Mouse (Mus musculus): ENCODE measurements at regions not wholly inside any gene's neighbourhood (a gene's known extent, or its start where the extent isn't known, plus 50 kb on each side); places are given as distances from the start of the nearest gene placed in this dataset.

DNA sequence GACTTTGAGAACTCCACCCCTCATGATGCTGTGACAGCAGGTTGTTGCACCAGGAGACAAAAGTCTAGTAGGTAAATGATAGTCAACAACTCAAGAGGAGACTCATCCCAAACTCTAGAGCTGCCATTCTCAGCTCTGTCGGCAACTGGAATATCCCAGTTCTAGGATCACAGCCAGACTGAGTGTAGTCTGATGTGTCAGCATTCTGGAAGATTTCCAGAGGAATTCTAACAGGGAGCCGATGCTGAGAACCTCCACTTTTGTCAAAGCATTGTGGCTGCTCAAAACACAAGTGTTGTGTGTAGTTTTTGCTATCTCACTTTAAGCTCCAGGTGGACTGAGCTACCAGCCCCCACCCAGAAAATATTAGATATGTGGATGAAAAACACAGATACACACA, 148.5 kb upstream of the Cxcr4 start:
- DNase-seq (ENCODE audit: extremely low read depth, low read depth) = no peak

GRCm38 (mm10) chr1:128738152-128738551, 146.1 kb upstream of the Cxcr4 start:
- DNase-seq (ENCODE audit: extremely low read depth, low read depth) = no peak

DNA sequence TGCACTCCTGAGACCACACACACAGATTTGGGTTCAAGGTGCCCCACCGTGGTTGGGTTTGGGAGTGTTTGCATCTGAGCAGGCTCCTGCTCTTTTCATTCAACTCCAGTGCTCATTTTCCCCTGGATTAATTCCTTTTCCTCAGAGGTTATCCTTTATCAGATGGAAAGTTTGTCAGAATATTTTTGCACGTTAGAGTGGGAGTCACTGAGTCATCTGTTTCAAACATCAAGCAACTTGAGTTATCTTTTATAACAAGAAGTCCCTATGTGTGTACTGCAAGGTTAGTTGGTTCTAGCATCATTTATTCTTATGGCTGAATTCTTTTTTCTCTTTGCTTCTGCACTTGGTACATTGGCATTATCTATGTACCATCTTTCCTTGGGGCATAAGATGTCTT, 142.8 kb upstream of the Cxcr4 start:
- DNase-seq (ENCODE audit: extremely low read depth, low read depth) = no peak

DNA sequence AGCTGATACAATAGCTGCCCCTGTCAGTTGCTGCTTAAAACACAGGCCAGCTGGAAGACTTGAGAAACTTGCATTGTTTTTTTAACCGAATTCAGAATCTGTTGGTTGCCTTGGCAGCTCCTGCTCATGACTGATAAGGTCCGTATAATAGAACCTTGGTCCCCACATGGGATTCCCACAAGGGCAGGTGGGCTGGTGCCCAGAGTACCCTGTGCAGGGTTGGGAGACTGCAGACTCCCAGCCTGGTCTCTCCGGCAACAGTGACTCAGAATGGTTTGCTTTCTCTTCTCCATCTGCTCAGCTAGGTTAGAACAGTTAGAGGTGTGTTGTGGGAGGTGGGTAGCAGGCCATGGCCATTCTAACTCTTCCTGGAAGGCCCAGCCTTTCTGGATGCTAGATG, 139.4 kb upstream of the Cxcr4 start:
- DNase-seq (ENCODE audit: extremely low read depth, low read depth) = no peak

GRCm38 (mm10) chr1:128724433-128725091, 132.5 kb upstream of the Cxcr4 start:
- no peak for DNase-seq (ENCODE audit: extremely low read depth, low read depth)

- no peak for DNase-seq (ENCODE audit: extremely low read depth, low read depth)
Observed at GRCm38 (mm10) chr1:128723843-128724242, 131.8 kb upstream of the Cxcr4 start.

- no peak for DNase-seq (ENCODE audit: extremely low read depth, low read depth)
Observed at GRCm38 (mm10) chr1:128722061-128722471, 130.0 kb upstream of the Cxcr4 start.

DNA sequence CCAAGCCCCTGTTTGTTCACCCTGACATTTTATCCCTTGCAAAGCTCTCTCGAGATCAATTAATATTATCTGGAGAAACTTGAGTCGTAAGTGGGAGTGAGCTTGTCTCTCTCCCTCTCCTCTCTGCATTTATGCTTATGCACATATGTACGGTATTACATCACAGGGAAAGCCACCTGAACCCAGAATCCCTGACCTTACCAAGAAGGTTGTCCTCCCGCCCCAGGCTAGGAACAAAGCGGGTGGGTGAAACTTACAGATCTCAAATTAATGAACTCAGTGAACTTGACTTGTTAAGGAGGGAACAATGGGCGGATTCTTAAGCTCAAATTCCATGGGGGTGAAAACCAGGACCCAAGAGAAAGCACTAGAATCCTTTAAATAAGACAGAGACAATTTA, 122.8 kb upstream of the Cxcr4 start:
- no peak for DNase-seq (ENCODE audit: extremely low read depth, low read depth)

GRCm38 (mm10) chr1:128712876-128713275, 120.8 kb upstream of the Cxcr4 start:
- no peak for DNase-seq (ENCODE audit: extremely low read depth, low read depth)

GRCm38 (mm10) chr1:128711121-128711520, 119.0 kb upstream of the Cxcr4 start:
- DNase-seq (ENCODE audit: extremely low read depth, low read depth) = no peak

- no peak for DNase-seq (ENCODE audit: extremely low read depth, low read depth)
Observed at GRCm38 (mm10) chr1:128707747-128708146, 115.7 kb upstream of the Cxcr4 start.

DNA sequence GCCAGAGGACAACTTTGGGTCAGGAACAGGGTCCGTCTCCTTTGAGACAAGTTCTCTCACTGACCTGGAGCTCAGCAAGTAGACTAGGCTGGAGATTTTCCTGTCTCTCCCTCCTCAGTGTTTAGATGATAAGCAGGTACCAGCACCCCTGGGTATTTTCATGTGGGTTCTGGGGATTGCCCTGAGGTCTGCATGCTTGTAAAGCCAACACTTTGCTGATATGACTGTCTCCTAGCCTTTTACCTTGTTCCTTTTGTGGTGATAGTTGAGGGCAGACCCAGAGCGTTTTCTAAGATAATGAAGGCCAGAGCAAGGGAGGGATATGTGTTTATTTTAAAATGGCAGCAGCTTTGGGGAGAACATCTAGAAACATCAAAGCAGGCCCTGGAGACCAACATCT, 114.1 kb upstream of the Cxcr4 start:
- DNase-seq (ENCODE audit: extremely low read depth, low read depth) = no peak

DNA sequence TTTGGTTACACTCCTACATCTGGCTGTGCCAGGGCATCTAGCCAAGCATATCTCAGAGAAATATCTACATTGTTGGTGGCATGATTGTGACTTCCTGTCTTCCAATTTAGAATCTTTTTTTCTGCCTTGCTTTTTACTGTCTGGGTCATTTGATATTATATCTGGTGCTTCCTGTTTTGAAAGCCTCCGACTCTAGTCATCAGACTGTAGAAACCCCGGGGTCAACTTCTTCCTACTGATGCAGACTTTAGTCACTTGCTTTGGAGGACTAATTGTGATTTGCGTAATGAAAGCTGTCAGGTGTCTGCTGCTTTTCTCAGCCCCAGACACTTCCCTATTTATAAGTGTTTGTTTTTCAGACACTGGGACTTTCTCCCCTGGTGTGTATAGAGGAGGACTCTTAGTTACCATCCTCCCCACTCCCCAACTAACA, 113.0 kb upstream of the Cxcr4 start:
- DNase-seq (ENCODE audit: extremely low read depth, low read depth) = peak; percentile 25

DNA sequence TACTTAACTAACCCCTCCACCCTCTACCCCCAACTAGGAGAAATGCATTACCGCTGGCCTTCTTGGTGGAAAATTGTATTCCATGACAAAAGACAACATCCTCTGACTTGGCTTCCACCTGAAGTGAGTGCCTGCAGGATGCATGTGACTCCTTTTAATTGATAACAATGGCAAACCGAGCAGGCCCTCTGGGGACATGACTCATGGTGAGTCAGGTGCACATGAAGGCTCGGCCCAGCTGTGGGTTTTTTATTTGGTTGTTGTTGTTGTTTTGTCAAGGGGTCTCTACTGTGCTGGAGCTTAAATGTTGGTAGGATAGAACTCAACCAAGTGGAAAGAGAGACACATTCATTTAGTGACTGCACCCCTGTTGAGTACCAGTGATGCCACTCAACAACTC, 109.2 kb upstream of the Cxcr4 start:
- DNase-seq (ENCODE audit: extremely low read depth, low read depth) = no peak

DNA sequence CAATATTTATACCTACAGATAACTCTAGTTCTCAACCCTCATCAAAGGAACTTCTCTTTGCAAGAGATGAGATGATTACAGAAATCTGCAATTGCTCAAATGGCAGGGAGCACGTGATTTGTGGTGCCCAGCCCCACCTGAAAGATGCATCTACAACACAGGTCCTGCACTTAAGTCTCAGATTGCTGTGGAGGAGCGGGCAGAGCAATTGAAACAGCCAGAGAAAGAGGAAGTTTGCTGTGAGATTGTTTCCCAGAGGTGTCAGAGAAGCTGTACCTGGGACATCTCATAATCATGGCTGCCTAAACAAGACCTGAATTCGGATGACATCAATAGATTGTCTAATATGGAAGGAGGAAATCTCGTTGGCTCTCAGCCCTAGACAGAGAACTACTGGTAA, 105.9 kb upstream of the Cxcr4 start:
- DNase-seq (ENCODE audit: extremely low read depth, low read depth) = no peak

GRCm38 (mm10) chr1:128695936-128696335, 103.8 kb upstream of the Cxcr4 start:
- DNase-seq (ENCODE audit: extremely low read depth, low read depth) = no peak

DNA sequence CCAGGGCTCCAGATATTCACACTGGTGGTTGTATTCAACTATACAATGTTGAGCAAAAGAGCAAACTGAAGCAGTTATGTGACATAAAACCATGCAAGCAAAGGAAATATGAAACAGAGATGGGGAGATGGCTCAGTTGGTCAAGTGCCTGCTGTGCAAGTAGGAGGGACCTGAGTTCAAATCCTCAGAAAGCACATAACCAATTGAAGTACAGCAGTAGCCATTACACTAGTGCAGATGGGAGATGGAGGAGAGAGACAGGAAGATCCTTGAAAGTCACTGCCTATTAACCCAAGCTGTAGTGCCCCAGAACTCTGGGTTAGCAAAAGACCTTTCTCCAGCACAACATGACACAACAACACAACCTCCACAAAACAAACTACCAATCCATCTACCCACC, 100.7 kb upstream of the Cxcr4 start:
- no peak for DNase-seq (ENCODE audit: extremely low read depth, low read depth)

DNA sequence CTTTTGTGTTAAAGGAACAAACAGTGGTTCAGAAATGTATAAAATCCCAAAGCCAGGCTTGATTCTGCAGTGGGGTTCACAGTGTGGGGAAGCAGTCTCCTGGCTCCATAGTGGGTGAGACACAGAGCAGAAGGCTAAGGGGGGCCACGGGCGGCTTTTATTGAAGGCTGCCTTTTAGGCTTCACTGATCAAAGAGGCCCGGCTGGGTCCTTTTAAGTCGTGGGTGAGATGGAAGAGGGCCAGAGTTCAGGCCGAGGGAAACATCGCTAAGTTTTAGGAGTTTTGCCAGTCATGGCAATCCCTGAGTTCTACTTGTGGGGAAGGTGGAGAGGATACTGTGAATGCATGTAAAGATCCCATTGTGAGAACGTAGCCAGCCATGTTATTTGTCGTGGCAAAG, 100.2 kb upstream of the Cxcr4 start:
- no peak for DNase-seq (ENCODE audit: extremely low read depth, low read depth)

- no peak for DNase-seq (ENCODE audit: extremely low read depth, low read depth)
Observed at GRCm38 (mm10) chr1:128687236-128687927, 95.3 kb upstream of the Cxcr4 start.

- no peak for DNase-seq (ENCODE audit: extremely low read depth, low read depth)
Observed at GRCm38 (mm10) chr1:128685467-128686137, 93.5 kb upstream of the Cxcr4 start.

DNA sequence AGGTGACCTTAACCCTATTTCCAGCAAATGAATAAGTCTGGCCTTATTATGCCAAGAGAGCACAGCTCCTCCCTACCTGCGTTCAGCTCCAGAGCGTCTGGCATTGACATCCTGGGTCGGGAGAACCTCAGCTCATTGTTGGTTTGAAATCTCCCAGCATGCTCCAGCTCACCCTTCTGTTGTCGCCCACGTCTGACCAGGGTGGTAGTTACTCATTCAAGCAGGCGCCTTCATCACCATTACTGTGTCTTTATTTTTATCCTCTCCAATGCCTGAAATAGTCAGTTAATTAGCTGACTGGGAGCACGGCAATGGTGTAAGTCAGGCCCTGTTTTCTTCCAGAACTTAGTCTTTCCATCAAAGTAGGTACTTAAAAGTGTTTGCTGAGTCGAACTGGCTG, 90.8 kb upstream of the Cxcr4 start:
- no peak for DNase-seq (ENCODE audit: extremely low read depth, low read depth)

- DNase-seq (ENCODE audit: extremely low read depth, low read depth) = peak; percentile 10
Observed at GRCm38 (mm10) chr1:128681261-128681660, 89.2 kb upstream of the Cxcr4 start.

DNA sequence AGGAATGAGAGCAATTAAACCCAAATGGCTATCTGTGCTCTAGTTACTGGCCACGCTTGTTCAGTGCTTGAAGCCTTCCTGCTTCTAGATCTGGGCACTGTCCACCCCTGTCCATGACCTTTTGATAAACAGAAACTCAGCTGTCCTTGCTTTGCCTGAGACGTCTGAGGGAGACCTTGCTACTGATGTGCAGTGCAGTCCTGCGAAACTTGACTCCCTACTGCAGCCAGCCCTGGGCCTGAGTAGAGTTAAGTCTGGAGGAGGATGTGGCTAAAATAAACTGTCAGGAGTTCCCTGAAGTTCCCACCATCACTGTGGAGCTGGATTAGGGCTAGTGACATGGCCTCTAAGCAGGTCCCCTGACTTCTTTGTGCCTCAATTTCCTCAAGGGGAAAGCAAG, 88.4 kb upstream of the Cxcr4 start:
- no peak for DNase-seq (ENCODE audit: extremely low read depth, low read depth)
